Mouse (Mus musculus) ES-CJ7 (cell line): Measurements from ENCODE around the gene Gm49450.
A peak's percentile ranks its signal among the peaks of the same experiment; 100 is the strongest.
"Not testable (repeated sequence)": the region's sequence is repeated elsewhere in the genome, so short reads cannot be mapped to it uniquely, and the experiment has no call there.

Source experiments
- DNase-seq: peaks from one replicate; pipeline ENCODE4 v3.0.0; 2011; ENCODE audit warnings: low read depth, low spot score

Gm49450 gene

DNA sequence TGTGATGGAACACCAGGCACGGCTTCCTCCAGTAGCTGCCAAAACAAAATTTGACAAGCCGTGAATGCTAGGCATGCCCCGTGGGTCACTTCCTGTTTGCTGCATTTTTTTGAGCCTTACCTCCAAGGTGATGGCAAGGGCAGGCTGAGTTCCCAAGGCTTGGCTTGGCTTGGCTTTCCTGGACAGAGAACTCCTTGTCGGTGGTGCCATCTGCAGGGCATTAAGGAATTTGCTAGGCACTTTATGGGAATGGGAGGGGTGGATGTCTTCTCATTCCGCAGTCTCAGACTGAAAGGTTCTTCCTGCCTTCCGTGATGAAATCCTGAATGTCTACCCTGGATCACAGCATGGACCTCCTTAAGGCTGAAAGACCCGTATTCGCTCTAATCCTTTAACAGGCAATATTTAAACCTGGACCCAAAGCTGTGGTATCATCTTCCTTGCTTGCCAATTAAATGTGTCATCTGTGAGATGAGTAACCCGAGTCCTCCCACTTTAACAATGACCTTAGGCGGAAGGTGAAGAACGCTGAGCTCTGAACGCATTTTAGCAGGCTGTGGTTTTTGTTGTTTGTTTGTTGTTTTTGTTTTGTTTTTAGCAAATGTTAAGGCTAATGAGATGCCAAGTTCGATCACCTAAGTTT, 24.6 kb downstream of the Gm49450 start:
- DNase-seq, result peak; percentile 95

DNA sequence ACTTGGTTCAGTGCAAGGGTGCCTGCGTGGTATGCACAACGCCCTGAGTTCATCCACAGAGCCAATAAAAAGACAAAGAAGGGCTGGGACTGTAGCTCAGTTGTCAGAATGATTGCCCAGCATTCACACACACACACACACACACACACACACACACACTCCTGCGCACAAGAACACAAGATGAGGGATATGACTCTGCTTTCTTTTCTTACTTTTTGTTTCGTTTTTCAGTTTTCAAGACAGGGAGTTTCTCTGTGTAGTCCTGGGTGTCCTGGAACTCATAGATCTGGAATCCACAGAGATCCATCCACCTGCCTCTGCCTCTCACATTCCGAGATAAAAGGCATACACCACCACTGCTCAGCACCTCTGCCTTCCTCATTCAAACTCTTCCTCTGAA, 25.8 kb downstream of the Gm49450 start:
- DNase-seq, result no peak

DNA sequence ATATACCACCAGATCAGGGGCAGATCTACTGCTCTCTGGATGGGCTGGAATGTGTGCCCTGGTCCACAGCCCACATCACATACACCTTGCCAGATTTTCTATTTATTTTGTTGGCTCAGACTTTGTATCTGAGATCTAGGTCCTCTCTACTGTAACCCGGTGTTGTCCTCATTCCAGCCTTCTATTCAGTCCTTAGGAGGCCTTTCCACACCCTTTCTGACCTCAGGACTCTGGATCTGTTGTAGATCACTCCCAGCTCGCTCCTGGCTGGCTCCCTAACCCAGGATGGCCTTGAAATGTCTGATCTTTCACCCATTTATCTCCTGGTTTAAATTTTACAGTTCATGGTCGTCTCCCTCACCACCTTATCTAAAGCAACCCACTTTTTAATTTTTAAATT, 28.7 kb downstream of the Gm49450 start:
- no peak for DNase-seq

DNA sequence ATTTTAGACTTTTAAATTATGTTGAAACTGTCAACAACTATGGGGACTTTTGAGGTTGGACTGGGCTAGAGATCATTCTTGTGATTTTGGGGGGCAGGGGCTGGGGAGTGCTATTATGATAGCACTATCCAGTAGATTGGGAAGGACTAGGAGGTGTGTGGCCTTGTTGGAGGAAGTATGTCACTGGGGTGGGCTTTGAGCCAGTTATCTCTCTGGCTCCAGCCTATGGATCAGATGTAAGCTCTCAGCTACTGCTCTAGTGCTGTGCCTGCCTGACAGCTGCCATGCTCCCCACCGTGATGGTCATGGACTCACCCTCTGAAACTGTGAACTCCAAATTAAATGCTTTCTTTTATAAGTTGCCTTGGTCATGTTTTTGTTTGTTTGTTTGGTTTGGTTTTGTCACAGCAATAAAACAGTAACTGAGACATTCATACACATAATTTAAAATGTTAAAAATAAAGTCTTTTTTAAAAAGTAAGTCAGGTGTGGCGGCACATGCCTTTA, 30.3 kb downstream of the Gm49450 start:
- DNase-seq, result no peak

- DNase-seq, result no peak
Measured at GRCm38 (mm10) chr15:98922581-98922980, 30.8 kb downstream of the Gm49450 start.

DNA sequence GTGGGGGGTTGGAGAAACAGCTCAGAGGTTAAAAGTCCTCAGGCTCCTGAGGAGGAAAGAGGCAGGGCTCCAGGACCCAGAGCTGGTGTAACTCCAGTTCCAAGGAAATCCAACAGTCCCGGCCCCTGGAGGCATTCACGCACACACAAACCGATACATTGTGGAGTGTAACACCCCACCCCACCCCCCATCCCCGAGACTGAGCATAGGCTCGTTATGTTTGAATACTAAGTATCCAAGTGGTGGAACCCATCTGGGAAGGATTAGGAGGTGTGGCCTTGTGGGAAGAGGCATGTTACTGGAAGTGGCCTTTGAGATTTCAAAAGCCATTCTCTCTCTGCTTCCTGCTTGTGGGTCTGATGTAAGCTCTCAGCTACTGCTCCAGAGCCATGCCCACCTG, 31.8 kb downstream of the Gm49450 start:
- DNase-seq, result peak; percentile 28

GRCm38 (mm10) chr15:98918499-98918895, 34.9 kb downstream of the Gm49450 start:
- not testable (repeated sequence) for DNase-seq

- DNase-seq, result peak; percentile 100
Measured at GRCm38 (mm10) chr15:98917538-98918498, 35.5 kb downstream of the Gm49450 start, which contains the start of gene Lmbr1l. Lmbr1l (minus strand) TSS chr15:98918231.

- no peak for DNase-seq
Measured at GRCm38 (mm10) chr15:98917091-98917490, 36.3 kb downstream of the Gm49450 start.

DNA sequence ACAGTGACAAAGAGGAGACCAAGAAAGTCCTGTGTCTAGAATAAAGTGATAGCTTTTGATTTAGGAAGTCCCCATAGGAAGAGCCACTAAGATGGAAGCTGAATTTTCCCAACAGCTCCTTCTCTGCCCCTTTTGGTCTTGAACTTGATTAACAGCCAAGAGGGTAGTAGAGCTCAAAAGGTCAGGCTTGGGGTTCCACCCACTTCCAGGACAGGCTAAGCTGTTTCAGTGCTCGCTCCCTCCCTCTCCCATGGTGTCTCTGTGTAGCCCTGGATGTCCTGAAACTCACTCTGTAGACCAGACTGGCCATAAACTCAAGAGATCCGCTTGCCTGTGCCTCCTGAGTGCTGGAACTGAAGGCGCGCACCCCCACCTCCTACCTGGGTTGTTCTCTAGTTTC, 37.3 kb downstream of the Gm49450 start:
- DNase-seq, result no peak

DNA sequence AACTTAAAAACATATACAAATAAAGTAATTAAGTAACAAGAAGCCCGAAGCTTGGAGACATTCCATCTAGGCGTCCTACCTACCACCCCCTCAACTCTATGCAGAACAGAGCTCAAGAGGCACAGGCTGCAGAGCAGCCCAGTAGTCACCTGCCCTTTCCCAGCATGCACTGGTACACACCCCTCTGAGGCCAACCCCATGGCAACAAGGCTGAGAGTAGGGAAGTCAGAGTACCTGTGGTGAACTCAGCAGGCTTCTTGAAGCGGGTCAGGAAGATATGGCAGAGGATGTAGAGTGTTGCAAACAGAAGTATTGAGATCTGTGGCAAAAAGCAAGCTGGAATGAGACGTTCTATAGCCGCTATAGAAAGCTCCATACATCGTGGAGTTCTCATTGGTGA, 38.4 kb downstream of the Gm49450 start:
- DNase-seq, result no peak

GRCm38 (mm10) chr15:98904692-98905091, 48.7 kb downstream of the Gm49450 start:
- DNase-seq, result peak; percentile 83

DNA sequence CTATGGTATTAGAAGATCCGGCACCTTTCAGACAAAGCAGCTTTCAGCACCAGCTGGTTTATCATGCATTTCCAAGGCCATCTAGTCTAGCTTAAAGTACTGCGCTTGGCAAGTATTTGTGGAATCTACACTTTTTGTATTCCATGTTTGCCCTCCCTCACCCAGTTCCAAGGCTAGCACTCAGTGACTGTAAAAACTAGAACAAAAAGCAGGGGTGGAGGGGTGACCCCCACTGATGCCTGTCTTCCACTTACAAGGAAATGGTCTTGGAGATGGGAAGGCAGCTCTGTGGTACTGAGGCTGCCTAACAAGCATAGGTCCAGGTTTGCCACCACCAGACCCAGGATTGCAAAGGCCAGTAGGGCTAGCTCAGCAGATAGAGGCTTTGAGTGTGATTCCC, 50.8 kb downstream of the Gm49450 start:
- no peak for DNase-seq

DNA sequence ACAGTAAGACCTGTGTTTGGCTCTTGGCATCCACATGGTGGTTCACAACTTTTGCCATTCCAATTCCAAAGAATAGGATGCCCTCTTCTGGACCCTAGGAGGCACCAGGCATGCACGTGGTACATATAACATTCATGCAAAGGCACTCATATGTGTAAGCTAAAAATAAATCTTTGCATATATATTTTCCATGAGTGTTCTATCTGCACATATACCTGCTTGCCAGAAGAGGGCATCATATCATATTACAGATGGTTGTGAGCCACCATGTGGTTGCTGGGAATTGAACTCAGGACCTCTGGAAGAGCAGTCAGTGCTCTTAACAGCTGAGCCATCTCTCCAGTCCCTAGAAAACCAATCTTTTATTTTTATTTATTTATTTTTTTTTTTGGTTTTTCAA, 51.8 kb downstream of the Gm49450 start:
- DNase-seq, result no peak

DNA sequence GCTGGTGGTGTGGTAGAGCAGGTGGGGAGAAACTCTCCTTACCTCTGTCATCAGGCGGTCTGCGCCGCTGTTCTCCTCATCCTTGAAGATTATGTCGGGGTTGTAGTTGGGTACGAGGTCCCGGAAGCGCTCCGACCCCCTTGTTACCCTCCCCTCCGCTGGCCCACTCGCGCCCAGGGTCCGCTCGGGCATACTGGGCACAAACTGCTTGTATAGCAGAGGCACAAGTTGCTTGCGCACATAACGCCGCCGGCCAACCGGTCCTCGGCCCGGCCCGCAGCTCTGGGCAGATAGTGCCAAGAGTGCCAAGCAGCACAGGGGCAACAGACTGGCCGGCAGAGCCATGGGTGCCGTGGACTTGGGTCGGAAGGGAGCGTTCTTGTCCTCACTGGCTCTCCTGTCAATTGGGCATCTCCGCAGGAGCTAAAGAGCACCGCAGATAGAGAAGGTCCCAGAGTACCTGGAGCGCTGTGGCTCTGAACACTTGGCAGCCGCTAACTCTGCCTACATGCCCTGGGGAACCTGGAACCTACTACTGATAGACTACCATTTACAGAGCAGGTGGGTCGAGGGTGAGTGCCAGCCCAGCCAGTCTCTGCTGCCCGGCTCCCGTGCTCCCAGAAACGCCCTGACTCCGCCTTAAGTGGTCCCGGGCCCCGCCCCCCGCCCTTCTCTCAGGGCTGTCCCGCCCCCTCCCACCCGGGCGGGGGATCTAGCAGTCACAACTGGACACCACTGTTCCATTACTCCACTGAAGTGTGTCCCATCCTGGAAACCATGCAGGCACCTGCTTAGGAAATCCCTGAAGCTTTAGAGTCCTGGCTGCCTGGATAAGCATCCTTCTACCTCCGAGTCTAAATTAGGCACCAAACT, 55.2 kb downstream of the Gm49450 start, which contains the start of gene Dhh:
Gene Dhh (minus strand): TSS at position 613 of the 873 bp plus-strand sequence.
- DNase-seq, result peak; percentile 48

DNA sequence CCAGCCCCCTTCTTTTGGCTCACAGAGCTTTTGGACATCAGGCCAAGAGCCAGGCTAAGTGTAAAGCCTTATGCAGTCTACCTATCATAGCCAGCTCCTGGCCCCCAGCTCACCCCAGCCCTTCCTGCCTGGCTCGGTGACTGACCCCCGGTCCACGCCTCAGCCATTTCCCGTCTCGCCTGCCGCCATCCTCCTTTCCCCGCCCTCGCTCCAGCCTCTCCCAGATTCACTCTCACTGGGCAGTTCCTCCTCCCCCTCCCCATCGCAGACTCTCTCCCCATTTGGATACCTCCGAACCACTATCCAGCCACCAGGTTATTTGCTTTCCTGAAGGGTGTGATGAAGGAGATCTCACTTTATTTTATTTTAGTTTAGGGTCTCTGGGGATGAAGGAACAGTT, 55.9 kb downstream of the Gm49450 start:
- DNase-seq, result peak; percentile 50

DNA sequence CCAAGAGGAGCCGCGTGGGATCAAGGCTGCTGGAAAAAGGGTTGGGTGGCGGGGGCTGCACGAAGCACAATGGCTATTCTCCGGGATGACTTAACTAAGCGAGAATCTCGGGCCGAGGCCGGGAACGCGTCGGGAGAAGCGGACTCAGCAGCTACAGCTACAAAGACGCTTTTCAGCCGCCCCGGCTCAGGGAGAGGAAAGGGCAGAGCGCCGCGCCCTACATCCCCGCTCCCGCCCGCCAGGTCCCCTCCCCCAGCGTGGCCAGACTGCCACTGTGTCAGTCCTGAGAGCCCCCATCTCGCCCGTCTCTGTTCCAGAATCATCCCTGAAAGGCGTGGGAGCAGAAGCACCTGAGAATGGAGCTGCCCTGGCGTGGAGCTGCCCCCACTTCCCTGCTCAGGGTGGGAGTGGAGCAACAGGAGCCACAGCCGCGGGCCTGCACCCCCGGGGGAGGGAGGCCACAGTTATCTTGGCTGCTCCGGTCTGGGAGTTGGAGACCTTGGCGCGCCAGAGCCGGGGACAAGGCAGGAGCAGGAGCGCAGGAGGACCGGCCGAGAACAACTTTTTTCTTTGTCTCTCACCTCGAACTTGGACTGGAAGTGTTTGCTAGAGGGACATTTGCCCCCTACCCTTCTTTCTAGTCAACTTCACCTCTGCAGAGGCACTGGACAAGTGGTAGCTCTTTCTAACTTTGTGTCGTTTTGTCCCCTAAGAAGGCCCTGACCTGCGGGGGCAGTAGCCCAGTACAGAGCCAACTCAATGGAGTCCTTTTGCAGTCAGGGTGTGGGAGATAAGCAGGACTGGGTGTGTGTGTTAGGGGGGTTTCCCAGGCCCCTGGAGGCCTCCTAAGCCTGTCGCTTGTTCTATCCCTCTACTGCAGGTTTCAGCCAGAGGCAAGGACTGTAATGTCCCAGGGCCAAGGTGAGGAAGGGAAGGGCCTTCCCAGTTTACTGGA, 57.4 kb downstream of the Gm49450 start:
- DNase-seq, result peak; percentile 75

- DNase-seq, result no peak
Measured at GRCm38 (mm10) chr15:98894746-98895634, 58.4 kb downstream of the Gm49450 start.
